Mouse (Mus musculus) retina, postnatal 7 days (tissue): Measurements from ENCODE around the gene Kcnma1.

ENCODE experiments used
- DNase-seq: peaks from one replicate; pipeline ENCODE4 v3.0.0-alpha.2; 2012; ENCODE audit warnings: low read depth, low spot score

Gene Kcnma1

GRCm38 (mm10) chr14:23782845-23783609, 231.3 kb downstream of the Kcnma1 start:
- no peak for DNase-seq

GRCm38 (mm10) chr14:23774542-23774941, 239.7 kb downstream of the Kcnma1 start:
- no peak for DNase-seq

DNA sequence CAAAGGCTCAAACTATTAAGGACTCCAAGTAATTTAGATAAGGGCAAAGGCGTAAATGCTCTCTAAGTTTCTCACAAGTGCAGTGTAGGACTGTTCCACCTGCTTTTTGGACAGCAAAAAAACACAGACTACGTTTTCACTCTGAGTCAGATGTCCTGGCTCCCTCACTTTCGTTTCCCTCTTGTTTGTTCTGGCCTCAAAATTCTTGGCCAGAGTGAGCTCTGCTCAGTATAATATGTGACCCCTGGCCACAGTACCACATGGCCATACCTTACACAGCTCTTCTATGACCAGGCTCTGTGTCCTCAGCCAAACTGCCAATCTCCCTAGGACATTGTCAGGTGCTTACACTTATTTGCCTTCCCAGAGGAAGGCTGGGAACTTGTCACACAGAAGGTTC, 241.6 kb downstream of the Kcnma1 start:
- DNase-seq, result no peak

- no peak for DNase-seq
These were observed 242.5 kb downstream of the Kcnma1 start for GRCm38 (mm10) chr14:23771794-23772193.

GRCm38 (mm10) chr14:23762471-23762870, 251.8 kb downstream of the Kcnma1 start:
- DNase-seq, result no peak

- DNase-seq, result no peak
These were observed 254.7 kb downstream of the Kcnma1 start for GRCm38 (mm10) chr14:23759626-23760025.

DNA sequence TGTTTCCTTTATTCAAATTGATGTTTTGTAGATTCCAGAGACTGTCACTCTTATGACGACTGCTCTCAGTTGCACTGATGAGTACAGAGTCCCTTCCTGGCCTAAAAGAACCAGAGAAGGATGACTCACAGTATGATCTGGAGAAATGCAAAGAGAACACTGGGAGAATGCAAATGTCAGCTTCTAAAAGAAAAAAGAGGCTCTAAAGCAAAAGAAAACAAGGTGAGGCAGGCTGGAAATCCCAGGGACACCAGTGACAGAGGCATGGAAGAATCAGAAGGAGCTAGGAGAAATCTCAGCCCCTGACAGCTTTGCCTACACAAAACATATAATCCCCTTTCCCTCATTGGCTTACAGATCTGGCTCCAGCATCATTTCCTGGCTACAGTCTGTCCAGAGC, 255.9 kb downstream of the Kcnma1 start:
- DNase-seq, result no peak

DNA sequence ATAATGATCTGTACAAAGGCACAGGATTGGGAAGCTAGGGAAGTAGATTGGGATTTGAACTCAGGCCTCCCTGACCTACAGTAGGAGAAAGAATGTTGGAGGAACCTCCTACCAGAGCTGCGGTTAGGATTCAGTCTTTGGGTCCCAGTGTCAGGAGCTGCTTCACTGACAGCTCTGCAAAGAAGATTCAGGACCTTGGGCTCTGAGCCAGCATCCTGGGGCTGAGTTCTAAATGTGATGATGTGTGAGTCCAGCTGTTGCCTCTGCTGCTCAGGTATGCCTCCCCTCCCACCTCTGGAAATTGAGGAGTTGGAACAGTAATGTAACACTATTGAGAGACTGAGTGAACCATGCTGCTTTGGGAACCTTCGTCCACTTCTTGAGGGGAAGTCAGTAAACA, 266.3 kb downstream of the Kcnma1 start:
- DNase-seq, result no peak

- DNase-seq, result no peak
These were observed 267.3 kb downstream of the Kcnma1 start for GRCm38 (mm10) chr14:23746976-23747375.

GRCm38 (mm10) chr14:23741531-23741930, 272.8 kb downstream of the Kcnma1 start:
- DNase-seq, result no peak

GRCm38 (mm10) chr14:23734200-23734599, 280.1 kb downstream of the Kcnma1 start:
- DNase-seq, result no peak

GRCm38 (mm10) chr14:23729377-23729776, 284.9 kb downstream of the Kcnma1 start:
- no peak for DNase-seq

DNA sequence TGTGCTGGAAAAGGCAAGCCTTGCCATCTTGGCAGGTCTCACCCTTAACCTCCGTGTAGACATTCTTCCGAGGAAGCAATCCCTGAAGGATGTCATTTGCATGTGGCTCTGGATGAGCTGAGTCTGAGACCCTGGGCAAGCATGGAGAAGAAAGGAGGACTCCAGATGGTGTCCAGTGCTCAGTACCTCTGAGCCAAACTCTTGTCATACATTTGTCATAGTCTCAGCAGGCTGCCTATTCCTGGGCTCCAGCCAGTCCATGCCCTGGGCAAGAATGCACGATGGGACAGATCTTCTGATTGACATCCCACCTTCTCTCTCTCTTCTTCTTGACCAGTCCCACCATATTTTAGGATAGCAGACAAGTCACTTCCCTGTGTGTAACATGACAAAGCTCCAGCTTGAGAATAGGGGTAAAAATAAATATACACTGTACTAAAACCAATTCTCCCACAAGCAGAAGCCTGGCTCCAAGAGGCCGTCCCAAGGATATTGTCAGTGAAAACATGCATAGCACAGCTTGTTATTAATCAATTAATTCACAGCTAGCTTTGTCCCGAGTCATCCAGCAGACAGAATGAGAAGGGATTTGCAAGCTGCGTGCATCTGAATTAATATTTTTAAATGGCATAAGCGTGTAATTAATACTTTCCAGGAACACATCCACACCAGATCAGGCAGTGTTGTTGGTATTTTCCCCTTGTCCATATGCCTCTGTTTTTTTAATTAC, 290.4 kb downstream of the Kcnma1 start:
- DNase-seq, result no peak

- DNase-seq, result no peak
These were observed 295.0 kb downstream of the Kcnma1 start for GRCm38 (mm10) chr14:23719246-23719645.

GRCm38 (mm10) chr14:23718667-23719066, 295.6 kb downstream of the Kcnma1 start:
- no peak for DNase-seq

DNA sequence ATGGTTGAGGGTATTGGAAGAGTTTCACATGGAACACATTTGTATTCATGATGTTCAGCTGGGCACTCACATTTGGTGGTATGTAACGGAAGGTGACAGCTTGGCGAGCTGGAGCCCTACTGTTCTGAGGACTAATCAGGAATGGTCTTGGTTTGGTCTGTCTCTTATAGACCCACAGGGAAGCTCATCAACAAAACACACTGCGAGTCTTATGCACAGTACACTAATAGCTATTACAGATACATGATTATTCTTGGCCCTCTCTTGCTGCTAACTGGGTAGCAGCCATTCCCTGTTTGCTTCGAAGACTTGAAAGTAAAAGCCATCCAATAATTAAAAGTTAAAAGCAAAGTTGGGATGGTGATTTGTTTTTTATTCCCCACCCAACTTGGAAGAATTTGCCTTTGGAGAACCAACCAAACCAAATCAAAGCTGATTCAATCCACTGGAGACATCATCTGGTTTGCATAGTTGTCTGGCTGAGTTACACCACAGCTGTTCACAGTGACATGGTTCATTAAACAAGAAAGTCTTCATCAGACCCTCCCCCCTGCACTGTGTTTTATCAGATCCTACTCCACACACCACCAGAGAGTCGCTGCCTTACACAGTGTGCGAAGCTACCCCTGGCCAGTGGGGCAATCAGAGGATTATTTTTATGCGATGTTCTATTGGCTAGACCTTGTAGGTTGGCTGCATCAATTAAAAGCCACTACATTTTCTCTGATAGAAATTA, 299.7 kb downstream of the Kcnma1 start:
- no peak for DNase-seq

GRCm38 (mm10) chr14:23712891-23713290, 301.4 kb downstream of the Kcnma1 start:
- DNase-seq, result no peak

DNA sequence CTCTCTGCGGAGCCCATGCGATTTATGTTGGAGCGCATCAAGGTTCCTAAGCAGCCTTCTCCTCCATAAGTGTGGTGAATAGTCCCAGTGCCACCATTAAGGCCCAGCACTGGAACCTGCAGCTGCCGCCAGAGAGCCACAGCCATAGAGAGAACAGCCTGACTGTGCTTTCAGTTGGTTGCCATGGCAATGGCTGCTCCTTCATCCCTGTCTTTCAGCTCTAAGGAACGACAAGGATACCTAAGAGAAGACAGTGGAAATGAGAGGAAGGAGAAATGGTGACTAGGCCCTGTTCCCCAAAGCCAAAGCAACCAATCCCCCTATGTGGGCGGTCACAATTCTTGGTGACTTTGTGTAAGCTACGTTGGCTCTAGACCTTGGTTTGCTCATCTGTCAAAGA, 303.3 kb downstream of the Kcnma1 start:
- no peak for DNase-seq

GRCm38 (mm10) chr14:23706837-23707236, 307.5 kb downstream of the Kcnma1 start:
- DNase-seq, result peak; percentile 9

GRCm38 (mm10) chr14:23705647-23706046, 308.6 kb downstream of the Kcnma1 start:
- no peak for DNase-seq

- no peak for DNase-seq
These were observed 310.0 kb downstream of the Kcnma1 start for GRCm38 (mm10) chr14:23704303-23704702.

GRCm38 (mm10) chr14:23696341-23696740, 317.9 kb downstream of the Kcnma1 start:
- DNase-seq, result no peak
